Mouse (Mus musculus) midbrain, embryonic 10.5 days (tissue): ENCODE results near the gene Mrpl48. TPM values are rescaled to one million over a fixed set of nuclear protein-coding genes. Genes with fewer than 3 reads are reported as not detected.
A peak's percentile ranks its signal among the peaks of the same experiment; 100 is the strongest.

Experiments used
- DNase-seq: peaks from one replicate; pipeline ENCODE4 v3.0.0-alpha.2; 2017; ENCODE audit warnings: low spot score
- H3K27ac ChIP-seq: fragments of 300-500 bp; sonication (generic); replicated peaks from 2 replicates; pipeline ENCODE4 v1.5.1; 2016; ENCODE audit warnings: mild to moderate bottlenecking
- H3K27me3 ChIP-seq: fragments of 300-500 bp; sonication (generic); 2 replicates; pipeline ENCODE4 v1.6.1; 2016; ENCODE audit warnings: low read depth, mild to moderate bottlenecking; ENCODE audit not compliant: poor library complexity, severe bottlenecking
- H3K36me3 ChIP-seq: fragments of 300-500 bp; sonication (generic); 2 replicates; pipeline ENCODE4 v1.6.1; 2016; ENCODE audit warnings: mild to moderate bottlenecking, moderate library complexity
- H3K4me1 ChIP-seq: fragments of 300-500 bp; sonication (generic); 2 replicates; pipeline ENCODE4 v1.6.1; 2016
- H3K4me3 ChIP-seq: fragments of 300-500 bp; sonication (generic); 2 replicates; pipeline ENCODE4 v1.5.1; 2016; ENCODE audit warnings: mild to moderate bottlenecking, moderate library complexity
- H3K9me3 ChIP-seq: fragments of 300-500 bp; sonication (generic); replicated peaks from 2 replicates; pipeline ENCODE4 v1.6.1; 2016; ENCODE audit warnings: mild to moderate bottlenecking
- WGBS: fragments of 180-500 bp; shearing (Covaris S2); methylation state at CpG from one replicate; pipeline ENCODE4 v1.1.7; 2016; 5-methylcytosine and 5-hydroxymethylcytosine counted together
- polyA plus RNA-seq: library from polyadenylated mRNA; unstranded; fragments of >200 nt; fragmentation: Nextera tagmentation; extraction: Ambion mirVana; gene quantifications from 2 replicates; pipeline ENCODE4 v1.2.1, GENCODE M21; 2016

Gene Mrpl48
- polyA plus RNA-seq, 1 experiment from 2014 or later, result 63.2 TPM

DNA sequence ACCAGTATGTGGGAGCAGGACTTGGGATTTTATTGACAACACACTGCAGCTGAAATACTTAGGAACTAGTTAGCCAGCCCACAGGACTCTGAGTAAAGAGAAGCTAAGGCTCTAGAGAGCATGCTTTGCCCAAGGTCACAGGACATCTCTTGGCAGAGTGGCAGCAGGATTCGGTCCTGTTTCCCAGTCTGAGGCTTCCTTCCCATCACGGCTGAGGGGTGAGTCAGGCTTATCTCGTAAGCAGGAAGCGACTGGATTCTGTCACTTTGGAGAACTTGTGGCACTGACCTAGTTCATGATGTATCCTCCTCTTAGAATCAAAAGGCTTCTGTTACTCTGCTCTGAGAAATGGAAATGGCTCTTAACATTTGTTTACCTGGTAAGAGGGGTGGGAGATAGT lies 60.5 kb downstream of the Mrpl48 start:
- Histone ChIP-seq H3K27me3 (no peaks in the 10 kb centered on the region), H3K4me1 (no peaks in the 10 kb centered on the region), H3K9me3 (no peaks in the 10 kb centered on the region), H3K27ac (no peak overlapping the region), H3K36me3 (peaks cover 19% of the 10 kb centered on the region), H3K4me3 (no peak overlapping the region)
- 85% methylated on average over 4 of the region's 4 CpGs for WGBS
- no peak for DNase-seq

DNA sequence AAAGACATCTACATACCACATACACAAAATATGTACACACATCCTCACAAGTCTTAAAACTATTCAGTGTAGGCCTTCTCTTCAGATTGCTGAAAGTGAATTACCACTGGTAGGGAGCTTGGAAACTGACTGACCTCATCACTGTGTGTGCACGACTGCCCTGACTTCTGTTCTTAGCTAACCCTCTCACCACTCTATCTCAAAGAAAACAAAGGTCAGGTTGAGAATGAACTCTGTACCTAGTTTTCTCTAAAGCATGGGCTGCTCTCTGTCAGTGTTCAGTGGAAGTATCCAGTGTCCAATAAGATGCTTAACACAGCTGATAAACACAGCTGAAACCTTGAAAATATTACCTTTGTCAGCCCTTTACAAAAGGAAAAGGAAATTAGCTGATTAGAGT lies 63.7 kb downstream of the Mrpl48 start:
- Histone ChIP-seq H3K9me3 (no peaks in the 10 kb centered on the region), H3K27me3 (no peaks in the 10 kb centered on the region), H3K4me3 (no peak overlapping the region), H3K4me1 (no peaks in the 10 kb centered on the region), H3K36me3 (peaks cover 19% of the 10 kb centered on the region), H3K27ac (no peak overlapping the region)
- DNase-seq, result no peak
- WGBS, result 84% methylated on average over 1 of the region's 1 CpGs

DNA sequence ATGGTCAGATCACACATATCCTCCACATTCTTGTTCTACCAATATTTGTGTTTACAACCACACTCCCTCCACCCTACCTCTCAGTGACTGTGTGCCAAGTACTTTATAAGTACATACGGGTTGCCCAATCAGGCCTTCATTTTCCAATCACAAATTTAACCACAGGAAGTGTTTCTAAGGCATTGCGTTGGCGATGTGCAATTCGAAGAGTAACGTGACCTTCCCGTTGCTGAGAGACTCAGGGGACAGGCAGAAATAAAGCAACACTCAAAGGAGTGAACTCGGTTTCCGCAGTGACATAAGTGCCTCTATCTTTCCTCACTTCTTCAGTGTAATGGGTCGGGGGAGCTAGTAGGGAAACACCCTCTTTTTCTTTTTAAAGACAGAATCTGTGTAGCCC lies 68.6 kb downstream of the Mrpl48 start:
- peaks cover 14% of the 10 kb centered on the region for H3K4me1 ChIP-seq
- DNase-seq, result no peak
- WGBS, result 96% methylated on average over 9 of the region's 9 CpGs
- no peak overlapping the region for H3K27ac ChIP-seq
- no peaks in the 10 kb centered on the region for H3K27me3 ChIP-seq
- H3K4me3 ChIP-seq, result no peak overlapping the region
- H3K9me3 ChIP-seq, result no peaks in the 10 kb centered on the region
- peaks cover 21% of the 10 kb centered on the region for H3K36me3 ChIP-seq

DNA sequence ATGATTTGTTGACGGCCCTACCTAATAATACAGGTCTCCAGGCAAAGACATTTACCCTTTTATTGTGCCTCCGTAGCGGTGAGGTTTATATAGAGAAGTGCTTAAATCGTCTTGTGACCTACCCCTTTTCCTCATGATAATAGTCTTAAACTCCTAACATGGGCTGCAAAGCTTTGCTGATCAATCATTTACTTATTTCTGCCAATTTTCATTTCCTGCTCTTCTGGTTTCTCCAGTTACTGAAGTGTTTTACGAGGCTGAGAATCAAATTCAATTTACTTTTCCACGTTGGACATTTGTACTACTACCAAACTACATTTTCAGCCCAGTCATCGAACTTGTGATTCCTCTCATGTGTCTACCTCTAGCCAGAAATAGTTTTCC lies 70.6 kb downstream of the Mrpl48 start:
- Histone ChIP-seq H3K36me3 (peaks cover 21% of the 10 kb centered on the region), H3K27me3 (no peaks in the 10 kb centered on the region), H3K27ac (peak overlapping the region; percentile 85), H3K9me3 (no peaks in the 10 kb centered on the region), H3K4me3 (peak overlapping the region; percentile 65), H3K4me1 (peaks cover 14% of the 10 kb centered on the region)
- DNase-seq, result no peak
- WGBS, result 40% methylated on average over 7 of the region's 7 CpGs

DNA sequence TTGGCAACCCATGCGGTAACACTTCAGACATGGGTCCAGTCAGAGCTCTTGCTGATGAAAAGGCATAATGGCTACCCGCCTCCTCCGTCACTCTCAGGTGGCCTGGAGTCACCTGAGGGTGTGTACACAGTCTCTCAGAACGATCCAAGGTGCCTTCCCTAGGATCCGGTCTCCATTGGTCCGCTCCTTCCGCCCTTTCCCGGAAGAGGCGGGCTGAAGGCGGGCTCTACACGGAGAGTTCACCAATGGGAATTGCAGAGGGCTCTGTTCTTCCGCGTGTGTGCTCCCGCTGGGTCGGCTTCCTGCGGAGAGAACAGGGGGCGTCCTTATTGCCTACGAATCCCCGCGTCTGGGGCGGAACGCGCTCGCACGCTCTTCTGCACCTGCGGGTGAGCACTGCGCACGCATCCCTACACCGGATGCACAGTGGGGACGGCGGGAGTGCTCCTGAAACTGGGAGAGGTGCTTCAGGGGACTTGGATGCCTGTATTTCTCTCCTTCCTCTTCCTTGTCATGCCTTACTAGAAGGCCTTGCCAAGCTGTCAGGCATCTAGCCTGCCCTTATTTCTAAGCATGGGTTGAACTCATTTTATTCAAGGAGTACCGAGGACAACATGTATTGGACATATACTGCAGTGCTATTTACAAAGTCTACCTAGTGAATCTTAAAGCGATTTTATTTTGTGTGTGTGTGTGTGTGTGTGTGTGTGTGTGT lies 71.1 kb downstream of the Mrpl48 start, which contains the start of gene Coa4:
Coa4 (plus strand) TSS at position 268 of the 715 bp plus-strand sequence.
- peaks cover 21% of the 10 kb centered on the region for H3K36me3 ChIP-seq
- no peaks in the 10 kb centered on the region for H3K27me3 ChIP-seq
- peak; percentile 92 for DNase-seq
- peak within 1 kb of the TSS; percentile 85 for H3K27ac ChIP-seq
- WGBS, result under 1% methylated on average over 33 of the region's 33 CpGs
- no peaks in the 10 kb centered on the region for H3K9me3 ChIP-seq
- peak within 1 kb of the TSS; percentile 65 for H3K4me3 ChIP-seq
- H3K4me1 ChIP-seq, result peaks cover 14% of the 10 kb centered on the region

DNA sequence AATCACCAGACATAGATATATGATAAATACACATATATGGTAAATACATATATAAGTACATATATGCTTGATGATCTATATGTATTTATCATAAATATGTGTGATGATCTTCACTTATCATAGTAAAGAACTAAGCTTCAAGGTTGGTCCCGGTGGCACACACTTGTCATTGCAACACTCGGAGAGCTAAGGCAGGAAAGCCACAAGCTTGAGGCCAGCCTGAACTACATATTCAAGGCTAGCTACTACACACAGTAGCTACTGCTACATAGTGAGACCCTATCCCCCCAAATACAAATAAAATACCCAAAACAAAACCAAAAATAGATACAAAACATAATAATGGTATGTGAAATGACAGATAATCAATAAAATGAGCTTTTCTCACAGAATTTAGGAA lies 72.3 kb downstream of the Mrpl48 start:
- H3K27me3 ChIP-seq, result no peaks in the 10 kb centered on the region
- no peak overlapping the region for H3K27ac ChIP-seq
- no peak for DNase-seq
- H3K36me3 ChIP-seq, result peaks cover 21% of the 10 kb centered on the region
- H3K4me3 ChIP-seq, result peak overlapping the region; percentile 65
- H3K9me3 ChIP-seq, result no peaks in the 10 kb centered on the region
- peaks cover 14% of the 10 kb centered on the region for H3K4me1 ChIP-seq
- WGBS, result 86% methylated on average over 2 of the region's 2 CpGs

DNA sequence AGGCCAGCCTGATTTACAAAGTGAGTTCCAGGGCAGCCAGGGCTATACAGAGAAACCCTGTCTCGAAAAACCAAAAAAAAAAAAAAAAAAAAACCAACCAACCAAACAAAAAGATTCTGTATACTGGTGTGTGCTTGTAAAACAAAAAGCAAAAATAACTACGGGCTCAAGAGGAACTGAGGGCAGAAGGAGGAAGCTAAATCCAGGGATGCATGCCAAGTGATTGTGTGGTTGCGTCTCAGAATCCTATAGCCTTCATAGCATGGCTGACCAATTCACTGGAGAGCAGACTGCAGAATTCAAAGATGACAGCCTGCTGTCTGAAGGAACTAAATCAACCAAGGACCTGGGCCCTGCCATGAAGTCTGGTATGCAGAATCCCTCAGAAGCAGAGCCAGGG lies 73.9 kb downstream of the Mrpl48 start:
- Histone ChIP-seq H3K4me3 (no peak overlapping the region), H3K4me1 (peaks cover 14% of the 10 kb centered on the region), H3K27me3 (no peaks in the 10 kb centered on the region), H3K9me3 (no peaks in the 10 kb centered on the region), H3K36me3 (peaks cover 8% of the 10 kb centered on the region), H3K27ac (no peak overlapping the region)
- 83% methylated on average over 3 of the region's 3 CpGs for WGBS
- DNase-seq, result no peak

DNA sequence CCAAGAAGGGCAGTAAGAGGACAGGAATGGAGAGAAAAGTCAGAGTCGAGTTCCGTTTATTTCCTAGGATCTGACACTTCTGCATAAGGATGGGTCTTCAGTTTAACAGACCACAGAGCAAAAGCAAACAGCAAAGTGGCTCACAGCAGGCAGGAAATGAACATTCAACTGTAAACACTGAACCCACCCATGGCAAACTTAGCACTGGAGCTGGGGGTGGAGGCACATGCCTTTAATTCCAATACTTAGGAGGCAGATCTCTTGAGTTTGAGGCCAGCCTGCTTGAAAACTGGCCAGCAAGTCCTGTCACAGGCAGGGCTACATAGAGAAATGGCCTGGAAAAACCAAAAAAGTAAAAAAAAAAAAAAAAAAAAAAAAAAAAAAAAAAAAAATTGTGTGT lies 74.6 kb downstream of the Mrpl48 start:
- peaks cover 14% of the 10 kb centered on the region for H3K4me1 ChIP-seq
- no peak for DNase-seq
- H3K4me3 ChIP-seq, result no peak overlapping the region
- no peaks in the 10 kb centered on the region for H3K27me3 ChIP-seq
- H3K9me3 ChIP-seq, result no peaks in the 10 kb centered on the region
- no peak overlapping the region for H3K27ac ChIP-seq
- WGBS, result 78% methylated on average over 2 of the region's 2 CpGs
- peaks cover 1% of the 10 kb centered on the region; the same call in 1 of the 2 replicates for H3K36me3 ChIP-seq

DNA sequence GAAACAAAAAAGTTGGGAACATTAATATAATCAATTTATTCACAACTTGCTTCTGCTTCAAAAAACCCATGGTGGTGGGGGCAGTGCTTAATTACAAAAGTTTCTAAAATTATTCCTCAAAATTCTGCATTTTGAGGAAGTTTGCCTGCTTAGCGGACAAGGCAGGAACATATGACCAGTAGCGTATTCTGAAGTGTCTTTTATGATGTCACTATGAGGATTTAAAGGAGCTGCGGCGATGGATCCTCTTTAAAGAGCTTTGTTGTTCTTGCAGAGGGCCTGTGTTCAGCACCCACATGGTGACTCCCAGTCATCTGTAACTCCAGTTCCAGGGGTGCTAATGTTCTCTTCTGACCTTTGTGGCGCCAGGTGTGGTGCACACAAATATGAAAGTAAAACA lies 77.3 kb downstream of the Mrpl48 start:
- Histone ChIP-seq H3K4me3 (no peak overlapping the region), H3K27ac (no peak overlapping the region), H3K9me3 (no peaks in the 10 kb centered on the region), H3K36me3 (no peaks in the 10 kb centered on the region), H3K4me1 (no peaks in the 10 kb centered on the region), H3K27me3 (no peaks in the 10 kb centered on the region)
- no peak for DNase-seq
- WGBS, result 90% methylated on average over 5 of the region's 5 CpGs

DNA sequence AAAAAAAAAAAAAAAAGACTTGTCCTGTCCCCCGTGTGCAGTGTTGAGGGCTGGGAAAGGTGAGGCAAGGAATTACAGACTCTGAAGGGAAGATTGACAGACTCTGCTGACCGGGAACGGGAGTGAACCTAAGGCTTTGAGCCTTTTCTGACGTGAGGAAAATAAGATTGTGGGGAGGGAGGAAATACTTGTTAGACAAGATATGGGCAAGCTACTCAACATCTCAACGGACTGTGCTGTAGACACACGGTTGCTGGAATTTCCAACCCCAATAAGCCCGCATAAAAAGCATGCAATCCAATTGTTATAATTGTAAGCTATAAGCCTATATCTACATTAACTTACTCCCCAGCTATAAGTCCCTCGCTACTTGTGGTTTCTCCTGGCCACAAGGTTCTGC lies 83.4 kb downstream of the Mrpl48 start:
- Histone ChIP-seq H3K4me3 (no peak overlapping the region), H3K9me3 (no peaks in the 10 kb centered on the region), H3K27me3 (no peaks in the 10 kb centered on the region), H3K4me1 (no peaks in the 10 kb centered on the region), H3K27ac (no peak overlapping the region), H3K36me3 (no peaks in the 10 kb centered on the region)
- DNase-seq, result no peak
- WGBS, result 78% methylated on average over 8 of the region's 8 CpGs

DNA sequence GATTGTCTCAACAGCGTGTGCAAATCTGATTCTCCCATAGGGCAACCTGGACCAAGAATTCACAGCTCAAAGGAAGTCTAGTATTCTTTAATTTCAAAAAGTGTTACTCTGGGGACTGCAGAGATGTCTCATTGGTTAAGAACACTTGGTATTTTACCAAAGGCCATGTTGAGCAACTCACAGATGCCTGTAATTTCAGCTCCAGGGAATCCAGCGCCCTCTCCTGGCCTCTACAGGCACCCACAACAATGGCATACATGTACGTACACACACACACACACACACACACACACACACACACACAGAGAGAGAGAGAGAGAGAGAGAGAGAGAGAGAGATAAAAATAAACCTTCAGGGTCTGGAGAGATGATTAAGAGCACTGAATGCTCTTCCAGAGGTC lies 85.9 kb downstream of the Mrpl48 start:
- no peak for DNase-seq
- Histone ChIP-seq H3K36me3 (no peaks in the 10 kb centered on the region), H3K4me3 (no peak overlapping the region), H3K9me3 (no peaks in the 10 kb centered on the region), H3K27me3 (no peaks in the 10 kb centered on the region), H3K4me1 (no peaks in the 10 kb centered on the region; the same call in 1 of the 2 replicates), H3K27ac (no peak overlapping the region)
- WGBS, result 68% methylated on average over 3 of the region's 3 CpGs

DNA sequence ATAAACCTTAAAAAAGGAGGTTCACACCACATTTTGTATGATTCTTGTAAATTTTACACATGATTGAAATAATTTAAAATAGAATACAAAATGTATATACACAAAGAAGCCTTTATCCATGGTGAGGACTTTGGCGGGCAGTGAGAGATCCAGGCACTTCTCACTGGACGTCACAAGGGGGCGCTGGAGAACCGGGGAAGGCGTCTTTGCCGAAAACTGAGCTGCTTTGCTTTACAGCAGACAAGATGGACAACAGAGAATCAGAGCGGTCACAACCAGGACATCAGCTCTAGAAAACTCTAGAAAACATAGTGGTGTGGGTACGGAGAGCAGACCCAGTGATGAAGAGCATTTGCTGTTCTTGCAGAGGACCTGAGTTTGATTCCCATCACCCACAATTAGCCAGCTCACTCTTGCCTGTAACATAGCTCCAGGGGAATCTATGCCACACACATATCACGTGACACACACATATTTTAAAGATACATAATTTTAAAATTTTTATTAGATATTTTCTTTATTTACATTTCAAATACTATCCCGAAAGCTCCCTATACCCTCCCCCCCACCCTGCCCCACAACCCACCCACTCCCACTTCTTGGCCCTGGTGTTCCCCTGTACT lies 87.3 kb downstream of the Mrpl48 start:
- H3K36me3 ChIP-seq, result no peaks in the 10 kb centered on the region
- H3K4me3 ChIP-seq, result 0 out of 2 replicates have a peak overlapping the region, but pooled peaks have one; percentile 14
- H3K4me1 ChIP-seq, result no peaks in the 10 kb centered on the region; the same call in 1 of the 2 replicates
- WGBS, result 26% methylated on average over 10 of the region's 10 CpGs
- H3K27ac ChIP-seq, result no peak overlapping the region
- DNase-seq, result peak; percentile 85
- no peaks in the 10 kb centered on the region for H3K9me3 ChIP-seq
- H3K27me3 ChIP-seq, result no peaks in the 10 kb centered on the region

DNA sequence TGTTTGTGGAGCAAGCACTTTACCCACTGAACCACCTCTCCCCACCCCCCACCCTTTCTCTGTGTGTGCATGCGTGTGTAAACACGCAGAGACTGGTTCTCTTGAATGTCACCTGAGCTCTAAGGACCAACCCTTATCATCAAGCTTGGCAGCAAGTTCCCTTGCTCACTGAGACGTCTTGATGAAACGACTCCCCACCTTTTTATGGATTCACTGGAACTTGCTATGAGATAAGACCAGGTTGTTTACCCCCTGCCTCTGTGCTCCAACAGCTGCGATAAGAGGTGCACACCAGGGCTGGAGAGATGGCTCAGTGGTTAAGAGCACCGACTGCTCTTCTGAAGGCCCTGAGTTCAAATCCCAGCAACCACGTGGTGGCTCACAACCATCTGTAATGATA lies 87.9 kb downstream of the Mrpl48 start:
- H3K27me3 ChIP-seq, result no peaks in the 10 kb centered on the region
- 70% methylated on average over 7 of the region's 7 CpGs for WGBS

More for the DNA sequence above, 87.9 kb downstream of the Mrpl48 start:
- Histone ChIP-seq H3K4me1 (no peaks in the 10 kb centered on the region; the same call in 1 of the 2 replicates), H3K9me3 (no peaks in the 10 kb centered on the region), H3K4me3 (no peak overlapping the region), H3K27ac (no peak overlapping the region), H3K36me3 (no peaks in the 10 kb centered on the region)
- no peak for DNase-seq
